Mouse (Mus musculus) intestine, embryonic 16.5 days (tissue): ENCODE measurements around the gene Tpra1. TPM values are rescaled to one million over a fixed set of nuclear protein-coding genes. Genes with fewer than 3 reads are reported as not detected.
A peak's percentile ranks its signal among the peaks of the same experiment; 100 is the strongest.

ENCODE experiments used
- ATAC-seq: fragments of 200-750 bp; cut with Nextera tagmentation; 2 replicates; pipeline ENCODE4 v1.8.0; 2017; ENCODE audit warnings: moderate TSS enrichment, moderate library complexity
- H3K27ac ChIP-seq: fragments of 300-500 bp; sonication (generic); 2 replicates; pipeline ENCODE4 v1.5.1; 2014; ENCODE audit warnings: mild to moderate bottlenecking, low read length
- H3K27me3 ChIP-seq: fragments of 300-500 bp; sonication (generic); replicated peaks from 2 replicates; pipeline ENCODE4 v1.6.1; 2014; ENCODE audit warnings: low read length, control low read depth, mixed read lengths; ENCODE audit not compliant: control insufficient read depth, insufficient read depth
- H3K36me3 ChIP-seq: fragments of 300-500 bp; sonication (generic); 2 replicates; pipeline ENCODE4 v1.6.1; 2014; ENCODE audit warnings: low read length, control low read depth; ENCODE audit not compliant: control insufficient read depth, insufficient read depth
- H3K4me1 ChIP-seq: fragments of 300-500 bp; sonication (generic); 2 replicates; pipeline ENCODE4 v1.6.1; 2014; ENCODE audit warnings: low read length, control low read depth, mixed read lengths; ENCODE audit not compliant: control insufficient read depth, insufficient read depth
- H3K4me2 ChIP-seq: fragments of 300-500 bp; sonication (generic); 2 replicates; pipeline ENCODE4 v1.6.1; 2014; ENCODE audit warnings: low read depth, low read length, control low read depth
- H3K4me3 ChIP-seq: fragments of 300-500 bp; sonication (generic); 2 replicates; pipeline ENCODE4 v1.5.1; 2014; ENCODE audit warnings: mild to moderate bottlenecking, low read length
- H3K9ac ChIP-seq: fragments of 300-500 bp; sonication (generic); 2 replicates; pipeline ENCODE4 v1.6.1; 2014; ENCODE audit warnings: low read depth, low read length
- H3K9me3 ChIP-seq: fragments of 300-500 bp; sonication (generic); 2 replicates; pipeline ENCODE4 v1.6.1; 2016; ENCODE audit warnings: low read length, control low read depth; ENCODE audit not compliant: control insufficient read depth
- WGBS: fragments of 180-500 bp; shearing (Covaris S2); extraction: QIAGEN DNeasy Blood & Tissue Kit; methylation state at CpG from one replicate; pipeline ENCODE4 v1.1.7; 2014; 5-methylcytosine and 5-hydroxymethylcytosine counted together
- polyA plus RNA-seq: library from polyadenylated mRNA; unstranded; fragments of >200 nt; fragmentation: Nextera tagmentation; extraction: Ambion mirVana; gene quantifications from 2 replicates; pipeline ENCODE4 v1.2.1, GENCODE M21; 2015

Tpra1 gene
- 73.7 and 77.0 TPM in 2 replicates for polyA plus RNA-seq

- WGBS, result under 1% methylated on average over 62 of the region's 66 CpGs
- Histone ChIP-seq H3K4me1 (peaks cover 42% of the 10 kb centered on the region), H3K4me3 (peak within 1 kb of the TSS; percentile 83), H3K27me3 (no peaks in the 10 kb centered on the region), H3K9ac (peak within 1 kb of the TSS; percentile 93), H3K27ac (peak within 1 kb of the TSS; percentile 96), H3K4me2 (peak within 1 kb of the TSS; percentile 93), H3K36me3 (no peaks in the 10 kb centered on the region), H3K9me3 (no peaks in the 10 kb centered on the region)
- ATAC-seq, result peak; percentile 91
Measured at GRCm38 (mm10) chr6:88901947-88902820, at the start of gene Tpra1. Gene Tpra1, plus strand, starts transcription at chr6:88902251.

- no peak overlapping the region for H3K27ac ChIP-seq
- WGBS, result 80% methylated on average over 5 of the region's 5 CpGs
- H3K4me1 ChIP-seq, result no peaks in the 10 kb centered on the region
- no peaks in the 10 kb centered on the region for H3K27me3 ChIP-seq
- no peak for ATAC-seq
- H3K9me3 ChIP-seq, result no peaks in the 10 kb centered on the region
- no peak overlapping the region for H3K4me2 ChIP-seq
- H3K36me3 ChIP-seq, result no peaks in the 10 kb centered on the region; the same call in 1 of the 2 replicates
- no peak overlapping the region for H3K4me3 ChIP-seq
- H3K9ac ChIP-seq, result no peak overlapping the region
Measured at GRCm38 (mm10) chr6:88854509-88854908, 47.5 kb upstream of the Tpra1 start.

DNA sequence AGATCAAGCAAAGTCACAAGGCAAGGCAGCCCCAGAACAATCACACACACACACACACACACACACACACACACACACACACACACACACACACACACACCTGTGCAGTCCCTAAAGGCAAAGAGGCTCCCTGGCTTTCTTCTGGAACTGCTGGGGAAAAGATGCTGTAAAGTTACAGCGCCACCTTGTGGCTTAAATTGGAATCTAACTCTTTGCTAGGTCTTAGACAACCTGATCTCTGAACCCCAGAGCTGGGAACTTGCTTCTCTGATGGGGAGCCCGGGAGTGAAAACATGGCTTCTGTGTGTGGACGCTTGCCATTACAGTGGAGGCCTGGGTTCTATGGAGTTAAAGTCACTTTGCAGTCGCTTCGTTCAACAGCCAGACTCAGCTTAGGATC lies 46.4 kb upstream of the Tpra1 start:
- 25% methylated on average over 5 of the region's 5 CpGs for WGBS
- Histone ChIP-seq H3K9ac (no peak overlapping the region), H3K4me1 (no peaks in the 10 kb centered on the region), H3K27me3 (no peaks in the 10 kb centered on the region), H3K27ac (no peak overlapping the region), H3K4me3 (no peak overlapping the region), H3K4me2 (no peak overlapping the region), H3K36me3 (peaks cover 2% of the 10 kb centered on the region; the same call in 1 of the 2 replicates), H3K9me3 (no peaks in the 10 kb centered on the region)
- ATAC-seq, result peak; percentile 48

DNA sequence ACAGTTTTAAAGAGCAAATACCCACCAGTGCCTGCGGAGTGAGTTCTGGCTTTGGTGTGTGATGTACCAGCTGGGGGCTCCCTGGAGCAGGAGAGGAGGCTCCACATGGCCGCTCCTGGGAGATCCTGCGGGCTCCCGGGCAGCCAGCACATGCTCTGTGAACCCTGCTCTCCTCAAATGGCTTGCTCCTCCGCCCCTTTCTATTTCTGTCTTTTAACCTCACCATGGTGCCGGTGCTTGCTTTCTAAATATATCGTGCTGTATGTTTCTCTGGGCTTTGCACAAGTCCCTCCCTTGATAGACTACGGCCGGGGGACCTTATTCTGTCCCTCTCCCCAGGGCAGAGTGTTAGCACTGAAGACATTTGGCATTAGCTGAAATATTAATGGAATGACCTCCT lies 44.8 kb upstream of the Tpra1 start:
- H3K27me3 ChIP-seq, result no peaks in the 10 kb centered on the region
- 38% methylated on average over 9 of the region's 9 CpGs for WGBS
- H3K9me3 ChIP-seq, result no peaks in the 10 kb centered on the region
- no peak overlapping the region for H3K4me2 ChIP-seq
- peak; percentile 41; the same call in 1 of the 2 replicates for ATAC-seq
- no peaks in the 10 kb centered on the region for H3K4me1 ChIP-seq
- peaks cover 2% of the 10 kb centered on the region; the same call in 1 of the 2 replicates for H3K36me3 ChIP-seq
- H3K9ac ChIP-seq, result peak overlapping the region; percentile 23; the same call in 1 of the 2 replicates
- no peak overlapping the region for H3K27ac ChIP-seq
- H3K4me3 ChIP-seq, result no peak overlapping the region

DNA sequence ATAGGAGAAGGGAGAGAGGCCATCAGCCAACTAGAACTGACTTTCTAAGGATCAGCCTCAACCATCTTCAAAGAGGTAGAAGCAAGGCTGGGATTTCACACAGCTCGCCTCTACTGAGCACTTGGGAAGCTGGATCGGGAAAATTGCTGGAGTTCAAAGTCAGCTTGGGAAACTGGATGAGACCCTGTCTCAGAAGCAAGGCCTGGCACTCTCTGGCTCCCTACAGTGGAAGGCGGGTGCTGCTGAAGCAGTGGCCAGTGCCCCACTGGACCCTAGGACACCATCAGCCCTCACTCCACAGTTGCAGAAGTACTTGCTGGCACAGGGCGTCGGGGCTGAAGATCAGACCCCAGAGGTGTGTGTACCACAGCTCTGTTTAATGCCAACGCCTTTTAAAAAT lies 44.2 kb upstream of the Tpra1 start:
- no peak overlapping the region for H3K9ac ChIP-seq
- no peak overlapping the region for H3K4me2 ChIP-seq
- no peaks in the 10 kb centered on the region for H3K27me3 ChIP-seq
- no peak overlapping the region for H3K27ac ChIP-seq
- ATAC-seq, result no peak
- H3K4me1 ChIP-seq, result no peaks in the 10 kb centered on the region
- H3K36me3 ChIP-seq, result peaks cover 2% of the 10 kb centered on the region; the same call in 1 of the 2 replicates
- WGBS, result 83% methylated on average over 6 of the region's 6 CpGs
- no peak overlapping the region for H3K4me3 ChIP-seq
- no peaks in the 10 kb centered on the region for H3K9me3 ChIP-seq

DNA sequence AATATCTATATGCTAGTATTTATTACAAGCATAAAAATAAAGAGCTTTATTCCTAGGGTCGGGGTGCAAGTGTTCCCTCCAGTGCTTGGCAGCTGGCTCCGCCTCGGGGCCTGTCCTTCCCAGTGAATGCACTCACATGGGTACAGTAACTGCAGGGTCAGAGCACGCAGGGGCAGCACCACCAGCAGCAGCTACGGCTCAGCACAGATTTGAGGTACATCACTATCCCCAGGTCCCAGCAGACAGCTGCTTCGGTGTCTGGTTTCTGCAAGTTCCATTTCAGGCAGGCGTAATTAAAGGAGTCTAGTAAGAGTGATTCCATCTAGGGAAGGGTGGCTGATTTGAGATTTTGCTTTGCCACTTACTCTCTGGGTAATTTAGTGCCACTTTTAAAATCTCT lies 43.7 kb upstream of the Tpra1 start:
- H3K9me3 ChIP-seq, result no peaks in the 10 kb centered on the region
- H3K27ac ChIP-seq, result no peak overlapping the region
- WGBS, result 74% methylated on average over 7 of the region's 7 CpGs
- no peaks in the 10 kb centered on the region for H3K27me3 ChIP-seq
- H3K9ac ChIP-seq, result no peak overlapping the region
- H3K4me1 ChIP-seq, result no peaks in the 10 kb centered on the region
- H3K4me3 ChIP-seq, result no peak overlapping the region
- peaks cover 2% of the 10 kb centered on the region; the same call in 1 of the 2 replicates for H3K36me3 ChIP-seq
- ATAC-seq, result no peak
- H3K4me2 ChIP-seq, result no peak overlapping the region

GRCm38 (mm10) chr6:88860914-88861313 lies 41.1 kb upstream of the Tpra1 start:
- peak; percentile 52; the same call in 1 of the 2 replicates for ATAC-seq
- Histone ChIP-seq H3K27ac (no peak overlapping the region), H3K4me3 (no peak overlapping the region), H3K27me3 (no peaks in the 10 kb centered on the region), H3K9ac (no peak overlapping the region), H3K9me3 (no peaks in the 10 kb centered on the region), H3K4me2 (no peak overlapping the region), H3K36me3 (peaks cover 2% of the 10 kb centered on the region; the same call in 1 of the 2 replicates), H3K4me1 (no peaks in the 10 kb centered on the region)
- 14% methylated on average over 2 of the region's 2 CpGs for WGBS

- no peaks in the 10 kb centered on the region for H3K27me3 ChIP-seq
- WGBS, result 84% methylated on average over 7 of the region's 7 CpGs
- H3K4me3 ChIP-seq, result no peak overlapping the region
- H3K9me3 ChIP-seq, result no peaks in the 10 kb centered on the region
- no peaks in the 10 kb centered on the region for H3K36me3 ChIP-seq
- no peak overlapping the region for H3K4me2 ChIP-seq
- no peak for ATAC-seq
- H3K9ac ChIP-seq, result no peak overlapping the region
- no peak overlapping the region for H3K27ac ChIP-seq
- no peaks in the 10 kb centered on the region for H3K4me1 ChIP-seq
Measured at GRCm38 (mm10) chr6:88865704-88866103, 36.3 kb upstream of the Tpra1 start.

- 87% methylated on average over 7 of the region's 7 CpGs for WGBS
- Histone ChIP-seq H3K27ac (no peak overlapping the region), H3K4me2 (no peak overlapping the region), H3K4me3 (no peak overlapping the region), H3K9me3 (no peaks in the 10 kb centered on the region), H3K27me3 (peaks cover 9% of the 10 kb centered on the region; the same call in 1 of the 2 replicates), H3K4me1 (peaks cover 20% of the 10 kb centered on the region), H3K9ac (no peak overlapping the region), H3K36me3 (no peaks in the 10 kb centered on the region)
- no peak for ATAC-seq
Measured at GRCm38 (mm10) chr6:88869459-88869858, 32.6 kb upstream of the Tpra1 start.
